ENCODE assay signal across 9 mouse cellular contexts in the genomic region with DNA sequence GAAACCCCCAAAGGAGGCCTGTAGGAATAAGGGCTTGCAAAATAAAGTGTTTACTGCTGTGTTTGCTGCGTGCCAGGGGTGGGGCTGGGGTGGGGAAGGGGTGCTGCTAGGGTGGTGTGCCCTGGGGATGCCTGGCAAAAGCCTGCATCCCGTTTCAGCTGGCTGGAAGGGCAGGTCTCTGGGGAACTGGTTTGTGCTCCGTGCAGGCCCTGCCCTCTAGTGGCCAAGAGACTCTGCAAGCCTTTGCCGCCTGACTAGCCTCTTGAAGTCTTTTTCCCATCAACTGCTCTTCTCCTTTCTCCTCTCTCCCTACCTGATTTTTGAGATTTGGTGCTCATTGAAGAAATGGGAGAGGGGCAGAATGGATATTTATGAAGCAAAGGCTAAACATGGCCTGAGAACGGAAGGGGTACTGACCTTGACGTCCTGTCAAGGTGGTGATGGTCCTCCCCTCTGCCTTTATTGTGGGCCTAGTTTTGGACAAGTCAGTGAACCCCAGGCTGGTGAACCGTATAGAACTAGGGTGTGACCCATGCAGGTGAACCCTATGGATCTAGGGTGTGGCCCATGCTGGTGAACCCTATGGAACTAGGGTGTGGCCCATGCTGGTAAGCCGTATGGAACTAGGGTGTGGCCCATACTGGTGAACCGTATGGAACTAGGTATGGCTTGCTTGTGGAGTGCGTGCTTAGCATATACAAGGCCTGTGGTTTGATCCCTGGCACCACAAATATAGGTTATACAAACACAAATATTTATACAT. TPM values are rescaled to one million over a fixed set of nuclear protein-coding genes. Genes with fewer than 3 reads are reported as not detected.
A peak's percentile ranks its signal among the peaks of the same experiment; 100 is the strongest.
DNase-seq lines count a peak whose midpoint lies in the region; ATAC-seq and TF ChIP-seq lines count a peak whose summit lies in the region.
"Had no signal": no experiment of that assay in that cellular context is flagged by ENCODE, and none has a peak within 500 bp of the region (broad histone marks: within the 10 kb centered on the region; RNA-seq: fewer than 3 reads in every experiment).

No protein-coding gene starts in this region.

- TF ChIP-seq CTCF in brain, embryonic 14.5 days (IDR thresholded peaks at IDR 0.05; ENCODE audit: borderline replicate concordance, extremely low read depth, insufficient read depth, insufficient read length): peak; percentile 93

- no peak overlapping the region for H3K4me3 ChIP-seq in forebrain, embryonic 11.5 days (ENCODE audit: low read depth, low read length)
- H3K4me3 ChIP-seq in hindbrain, embryonic 14.5 days (replicated peaks; ENCODE audit: low read length): no peak overlapping the region

- TF ChIP-seq POLR2A in brain, embryonic 14.5 days (IDR thresholded peaks at IDR 0.05; ENCODE audit: borderline replicate concordance, extremely low read depth, insufficient read depth, insufficient read length, poor library complexity, severe bottlenecking): no peak

- 42% methylated on average over 10 of the region's 10 CpGs for WGBS in forebrain, embryonic 11.5 days
- WGBS in hindbrain, embryonic 14.5 days: 46% methylated on average over 10 of the region's 10 CpGs

- H3K9me3 ChIP-seq in forebrain, embryonic 11.5 days (ENCODE audit: control insufficient read depth, low read length): no peaks in the 10 kb centered on the region
- no peaks in the 10 kb centered on the region for H3K9me3 ChIP-seq in hindbrain, embryonic 14.5 days (ENCODE audit: control insufficient read depth, low read length)

- peak; percentile 42 for DNase-seq in ovary, adult 18-20 months (ENCODE audit: low spot score)
- DNase-seq in ovary, postnatal 10 days (ENCODE audit: low spot score): no peak
- DNase-seq in brain, embryonic 14.5 days (ENCODE audit: low read depth): peak; percentile 87
- DNase-seq in forebrain, embryonic 11.5 days (ENCODE audit: low spot score): peak; percentile 86
- peak; percentile 78 for DNase-seq in hindbrain, embryonic 14.5 days (ENCODE audit: low spot score)
- peak; percentile 53 to 73 for DNase-seq in layer of hippocampus, postnatal 14 days (ENCODE audit: low spot score in 2 of 2)
- peak; percentile 26 to 39 for DNase-seq in right cerebral cortex, postnatal 36 days (ENCODE audit: low spot score in 2 of 2)

- H3K27me3 ChIP-seq in forebrain, embryonic 11.5 days (ENCODE audit: control insufficient read depth, insufficient read depth, low read length): no peaks in the 10 kb centered on the region
- no peaks in the 10 kb centered on the region for H3K27me3 ChIP-seq in hindbrain, embryonic 14.5 days (ENCODE audit: control insufficient read depth, insufficient read depth, low read length)

- no peak overlapping the region for H3K27ac ChIP-seq in forebrain, embryonic 11.5 days (ENCODE audit: low read depth, low read length)
- H3K27ac ChIP-seq in hindbrain, embryonic 14.5 days: no peak overlapping the region
- H3K27ac ChIP-seq: macrophage had no signal

- H3K36me3 ChIP-seq in forebrain, embryonic 11.5 days (ENCODE audit: control insufficient read depth, insufficient read depth, low read length): no peaks in the 10 kb centered on the region
- H3K36me3 ChIP-seq in hindbrain, embryonic 14.5 days (replicated peaks; ENCODE audit: control insufficient read depth, insufficient read depth): no peaks in the 10 kb centered on the region

- peak; percentile 53 for ATAC-seq in forebrain, embryonic 11.5 days (replicated peaks; ENCODE audit: low FRiP score)
- peak; percentile 36; the same call in 1 of the 2 replicates for ATAC-seq in hindbrain, embryonic 14.5 days (ENCODE audit: low FRiP score)
- peak; percentile 85 for ATAC-seq in megakaryocyte, adult 5-6 weeks (ENCODE audit: poor library complexity, severe bottlenecking)

- H3K4me2 ChIP-seq in forebrain, embryonic 11.5 days (ENCODE audit: low read depth, low read length, severe bottlenecking): no peak overlapping the region
- no peak overlapping the region for H3K4me2 ChIP-seq in hindbrain, embryonic 14.5 days (replicated peaks)

- no peak overlapping the region for H3K9ac ChIP-seq in forebrain, embryonic 11.5 days (ENCODE audit: low read length)
- no peak overlapping the region for H3K9ac ChIP-seq in hindbrain, embryonic 14.5 days

- H3K4me1 ChIP-seq in forebrain, embryonic 11.5 days (replicated peaks; ENCODE audit: control insufficient read depth, insufficient read depth, low read length): no peaks in the 10 kb centered on the region
- H3K4me1 ChIP-seq in hindbrain, embryonic 14.5 days (replicated peaks; ENCODE audit: control insufficient read depth, insufficient read depth, low read length): no peaks in the 10 kb centered on the region

RNA-seq across cellular contexts. Expression of a gene that starts 26.7 kb away (rescaled TPM):
- polyA plus RNA-seq in brain, embryonic 14.5 days (2012; rRNA removed): 19.6 and 23.3 TPM in 2 replicates
- 29.8 and 36.1 TPM in 2 replicates for polyA plus RNA-seq in forebrain, embryonic 11.5 days (2014; fragmentation: Nextera tagmentation; extraction: Ambion mirVana)
- 14.1 and 16.6 TPM in 2 replicates for polyA plus RNA-seq in hindbrain, embryonic 14.5 days (2014; fragmentation: Nextera tagmentation; extraction: Ambion mirVana)
- total RNA-seq in layer of hippocampus, postnatal 14 days (2021): 10 to 100 TPM; 20.7 to 22.1 TPM
- total RNA-seq in megakaryocyte, adult 5-6 weeks (2015): 13.5 and 16.2 TPM in 2 replicates
- 7.5 and 15.1 TPM in 2 replicates for total RNA-seq in megakaryocyte, adult 5-6 weeks (2017)
